Mouse (Mus musculus) heart, postnatal 0 days (tissue): Measurements from ENCODE around the gene Trex2.
A peak's percentile ranks its signal among the peaks of the same experiment; 100 is the strongest.

Experiments
- CTCF ChIP-seq: IDR thresholded peaks from 2 replicates; pipeline ENCODE4 v1.5.1; 2016; ENCODE audit warnings: antibody characterized with exemption, control low read depth, low read depth
- EP300 ChIP-seq: IDR thresholded peaks from 2 replicates; pipeline ENCODE4 v1.6.1; 2016; ENCODE audit warnings: antibody characterized with exemption, low read depth

DNA sequence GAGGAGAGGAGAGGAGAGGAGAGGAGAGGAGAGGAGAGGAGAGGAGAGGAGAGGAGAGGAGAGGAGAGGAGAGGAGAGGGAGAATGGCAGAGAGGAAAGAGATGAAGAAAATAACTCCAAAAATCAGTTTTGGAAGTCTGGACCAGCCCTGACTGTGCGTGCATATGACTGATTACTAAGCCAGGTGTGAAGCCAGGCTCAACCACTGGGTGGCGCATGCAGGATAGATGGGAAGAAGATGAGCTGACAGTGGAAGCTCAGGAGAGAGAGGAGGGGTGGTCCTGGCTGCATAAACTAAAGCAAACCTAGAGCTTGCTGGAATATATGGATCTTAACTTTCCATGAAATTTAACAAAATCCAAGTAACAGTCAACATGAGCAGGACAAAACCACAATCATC is 16.8 kb upstream of the Trex2 start:
- no peak for TF ChIP-seq EP300
- TF ChIP-seq CTCF: peak; percentile 61
